Mouse (Mus musculus) liver, embryonic 15.5 days (tissue): Measurements from ENCODE around the gene Kcnk16. TPM values are rescaled to one million over a fixed set of nuclear protein-coding genes. Genes with fewer than 3 reads are reported as not detected.
"Not testable (repeated sequence)": the region's sequence is repeated elsewhere in the genome, so short reads cannot be mapped to it uniquely, and the experiment has no call there.

ENCODE experiments used
- ATAC-seq: fragments of 200-750 bp; cut with Nextera tagmentation; 2 replicates; pipeline ENCODE4 v1.8.0; 2017; ENCODE audit warnings: moderate number of reproducible peaks, mild to moderate bottlenecking, moderate library complexity; ENCODE audit not compliant: insufficient read depth
- H3K27ac ChIP-seq: fragments of 300-500 bp; sonication (generic); replicated peaks from 2 replicates; pipeline ENCODE4 v1.5.1; 2015; ENCODE audit warnings: mild to moderate bottlenecking, inconsistent platforms
- H3K27me3 ChIP-seq: fragments of 300-500 bp; sonication (generic); 2 replicates; pipeline ENCODE4 v1.6.1; 2015; ENCODE audit warnings: mild to moderate bottlenecking, inconsistent platforms
- H3K36me3 ChIP-seq: fragments of 300-500 bp; sonication (generic); replicated peaks from 2 replicates; pipeline ENCODE4 v1.6.1; 2015; ENCODE audit warnings: moderate library complexity, mild to moderate bottlenecking, inconsistent platforms
- H3K4me1 ChIP-seq: fragments of 300-500 bp; sonication (generic); replicated peaks from 2 replicates; pipeline ENCODE4 v1.6.1; 2015; ENCODE audit warnings: inconsistent platforms
- H3K4me2 ChIP-seq: fragments of 300-500 bp; sonication (generic); 2 replicates; pipeline ENCODE4 v1.6.1; 2015; ENCODE audit warnings: moderate library complexity, mild to moderate bottlenecking, inconsistent platforms
- H3K4me3 ChIP-seq: fragments of 300-500 bp; sonication (generic); replicated peaks from 2 replicates; pipeline ENCODE4 v1.5.1; 2015; ENCODE audit warnings: mild to moderate bottlenecking, inconsistent platforms
- H3K9ac ChIP-seq: fragments of 300-500 bp; sonication (generic); 2 replicates; pipeline ENCODE4 v1.6.1; 2015; ENCODE audit warnings: moderate library complexity, mild to moderate bottlenecking, inconsistent platforms
- H3K9me3 ChIP-seq: fragments of 300-500 bp; sonication (generic); replicated peaks from 2 replicates; pipeline ENCODE4 v1.6.1; 2016; ENCODE audit warnings: inconsistent platforms
- WGBS: fragments of 180-500 bp; shearing (Covaris S2); methylation state at CpG from one replicate; pipeline ENCODE4 v1.1.7; 2015; ENCODE audit warnings: mixed read lengths; ENCODE audit not compliant: insufficient replicate concordance; 5-methylcytosine and 5-hydroxymethylcytosine counted together
- polyA plus RNA-seq: library from polyadenylated mRNA; unstranded; fragments of >200 nt; fragmentation: Nextera tagmentation; extraction: Ambion mirVana; gene quantifications from 2 replicates; pipeline ENCODE4 v1.2.1, GENCODE M21; 2015

Kcnk16 gene
- 11.3 and 14.1 TPM in 2 replicates for polyA plus RNA-seq

- Histone ChIP-seq H3K4me3 (peak within 1 kb of the TSS; percentile 14; the same call in 1 of the 2 replicates), H3K4me2 (peak within 1 kb of the TSS; percentile 32), H3K27me3 (no peaks in the 10 kb centered on the region), H3K9me3 (no peaks in the 10 kb centered on the region), H3K4me1 (no peaks in the 10 kb centered on the region), H3K9ac (no peak within 1 kb of the TSS), H3K27ac (0 out of 2 replicates have a peak within 1 kb of the TSS, but pooled peaks have one; percentile 6), H3K36me3 (no peaks in the 10 kb centered on the region)
- ATAC-seq: peak; percentile 81
- 54% methylated on average over 6 of the region's 6 CpGs for WGBS
Measured at GRCm38 (mm10) chr14:20269082-20269809, at the start of gene Kcnk16. Gene Kcnk16, minus strand, starts transcription at chr14:20269199.

- peaks cover 28% of the 10 kb centered on the region for H3K36me3 ChIP-seq
- no peaks in the 10 kb centered on the region for H3K27me3 ChIP-seq
- H3K4me3 ChIP-seq: no peak overlapping the region
- no peaks in the 10 kb centered on the region for H3K9me3 ChIP-seq
- H3K4me1 ChIP-seq: no peaks in the 10 kb centered on the region
- no peak overlapping the region for H3K27ac ChIP-seq
- no peak overlapping the region for H3K4me2 ChIP-seq
- 56% methylated on average over 1 of the region's 1 CpGs for WGBS
- no peak for ATAC-seq
- no peak overlapping the region for H3K9ac ChIP-seq
Measured at GRCm38 (mm10) chr14:20315137-20315536, 46.1 kb upstream of the Kcnk16 start.

GRCm38 (mm10) chr14:20305085-20305484 lies 36.1 kb upstream of the Kcnk16 start:
- H3K4me1 ChIP-seq, H3K27me3 ChIP-seq, ATAC-seq, H3K4me3 ChIP-seq, H3K9me3 ChIP-seq, H3K4me2 ChIP-seq, H3K27ac ChIP-seq, H3K9ac ChIP-seq: not testable (repeated sequence)
- WGBS: 47% methylated on average over 2 of the region's 2 CpGs
- peaks cover 22% of the 10 kb centered on the region for H3K36me3 ChIP-seq

- WGBS: 64% methylated on average over 3 of the region's 3 CpGs
- no peak for ATAC-seq
- Histone ChIP-seq H3K4me2 (no peak overlapping the region), H3K9ac (no peak overlapping the region), H3K4me3 (no peak overlapping the region), H3K4me1 (peaks cover 20% of the 10 kb centered on the region), H3K27me3 (no peaks in the 10 kb centered on the region), H3K27ac (no peak overlapping the region), H3K36me3 (no peaks in the 10 kb centered on the region), H3K9me3 (no peaks in the 10 kb centered on the region)
Measured at GRCm38 (mm10) chr14:20298131-20298530, 29.1 kb upstream of the Kcnk16 start.

DNA sequence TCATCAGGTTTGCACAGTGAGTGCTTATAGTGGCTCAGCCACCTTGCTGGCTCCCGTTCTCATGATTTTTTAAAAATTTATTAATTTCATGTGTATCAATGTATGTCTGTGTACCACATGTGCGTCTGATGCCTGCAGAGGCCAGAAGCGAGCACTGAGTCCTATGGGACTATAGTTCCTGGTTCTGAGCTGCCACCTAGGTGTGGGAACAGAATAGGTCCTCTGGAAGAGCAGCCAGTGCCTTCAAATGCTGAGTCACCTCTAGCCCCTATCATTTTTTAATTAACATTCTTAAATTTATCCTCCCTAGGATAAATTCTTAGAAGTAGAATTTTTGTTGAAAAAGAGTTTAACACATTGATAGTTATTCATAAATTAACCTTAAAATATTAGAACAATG lies 28.6 kb upstream of the Kcnk16 start:
- ATAC-seq: no peak
- Histone ChIP-seq H3K4me1 (peaks cover 20% of the 10 kb centered on the region), H3K4me3 (no peak overlapping the region), H3K9ac (no peak overlapping the region), H3K36me3 (no peaks in the 10 kb centered on the region), H3K27me3 (no peaks in the 10 kb centered on the region), H3K9me3 (no peaks in the 10 kb centered on the region), H3K4me2 (no peak overlapping the region), H3K27ac (no peak overlapping the region)
- WGBS: 58% methylated on average over 3 of the region's 3 CpGs

GRCm38 (mm10) chr14:20294947-20295346 lies 25.9 kb upstream of the Kcnk16 start:
- H3K4me2 ChIP-seq: peak overlapping the region; percentile 75
- H3K4me3 ChIP-seq: peak overlapping the region; percentile 73
- H3K27me3 ChIP-seq: no peaks in the 10 kb centered on the region
- no peaks in the 10 kb centered on the region for H3K36me3 ChIP-seq
- no peak overlapping the region for H3K27ac ChIP-seq
- no peak for ATAC-seq
- peak overlapping the region; percentile 59; the same call in 1 of the 2 replicates for H3K9ac ChIP-seq
- no peaks in the 10 kb centered on the region for H3K9me3 ChIP-seq
- peaks cover 26% of the 10 kb centered on the region for H3K4me1 ChIP-seq
- 39% methylated on average over 8 of the region's 8 CpGs for WGBS

- ATAC-seq: peak; percentile 92
- no peak within 1 kb of the TSS for H3K27ac ChIP-seq
- H3K4me1 ChIP-seq: peaks cover 26% of the 10 kb centered on the region
- peak within 1 kb of the TSS; percentile 75 for H3K4me2 ChIP-seq
- H3K27me3 ChIP-seq: no peaks in the 10 kb centered on the region
- H3K36me3 ChIP-seq: no peaks in the 10 kb centered on the region
- H3K9me3 ChIP-seq: no peaks in the 10 kb centered on the region
- H3K4me3 ChIP-seq: peak within 1 kb of the TSS; percentile 73
- WGBS: 21% methylated on average over 14 of the region's 14 CpGs
- H3K9ac ChIP-seq: peak within 1 kb of the TSS; percentile 59
Measured at GRCm38 (mm10) chr14:20294117-20294892, 25.3 kb upstream of the Kcnk16 start, which contains the start of gene Nudt13. Gene Nudt13, plus strand, starts transcription at chr14:20294697.

GRCm38 (mm10) chr14:20291391-20291790 lies 22.4 kb upstream of the Kcnk16 start:
- Histone ChIP-seq H3K9me3 (no peaks in the 10 kb centered on the region), H3K4me1 (peaks cover 23% of the 10 kb centered on the region), H3K36me3 (no peaks in the 10 kb centered on the region), H3K27me3 (no peaks in the 10 kb centered on the region), H3K4me2 (no peak overlapping the region), H3K4me3 (no peak overlapping the region), H3K9ac (no peak overlapping the region), H3K27ac (no peak overlapping the region)
- 51% methylated on average over 4 of the region's 4 CpGs for WGBS
- no peak for ATAC-seq

DNA sequence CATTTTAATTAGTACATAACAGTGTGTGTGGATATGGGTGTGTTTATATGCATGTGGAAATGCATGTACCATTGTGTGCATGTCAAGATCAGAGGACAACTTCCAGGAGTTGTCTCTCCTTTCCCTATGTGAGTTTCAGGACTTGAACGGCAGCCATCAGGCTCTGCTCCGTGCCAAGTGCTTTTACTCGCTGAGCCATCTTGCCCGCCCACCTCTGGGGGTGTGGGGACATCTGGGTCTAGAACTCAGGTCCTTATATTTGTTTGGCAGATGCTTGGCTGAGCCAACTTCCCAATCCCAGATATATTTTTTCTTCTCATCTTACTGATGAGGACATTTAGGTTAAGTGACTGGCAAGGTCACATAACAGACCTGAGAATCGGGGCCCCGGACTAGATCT lies 578 bp downstream of the Kcnk16 start:
- Histone ChIP-seq H3K27ac (no peak overlapping the region), H3K9ac (no peak overlapping the region), H3K9me3 (no peaks in the 10 kb centered on the region), H3K4me1 (no peaks in the 10 kb centered on the region), H3K36me3 (no peaks in the 10 kb centered on the region), H3K4me2 (peak overlapping the region; percentile 32; the same call in 1 of the 2 replicates), H3K27me3 (no peaks in the 10 kb centered on the region), H3K4me3 (no peak overlapping the region)
- no peak for ATAC-seq
- WGBS: 62% methylated on average over 6 of the region's 6 CpGs

DNA sequence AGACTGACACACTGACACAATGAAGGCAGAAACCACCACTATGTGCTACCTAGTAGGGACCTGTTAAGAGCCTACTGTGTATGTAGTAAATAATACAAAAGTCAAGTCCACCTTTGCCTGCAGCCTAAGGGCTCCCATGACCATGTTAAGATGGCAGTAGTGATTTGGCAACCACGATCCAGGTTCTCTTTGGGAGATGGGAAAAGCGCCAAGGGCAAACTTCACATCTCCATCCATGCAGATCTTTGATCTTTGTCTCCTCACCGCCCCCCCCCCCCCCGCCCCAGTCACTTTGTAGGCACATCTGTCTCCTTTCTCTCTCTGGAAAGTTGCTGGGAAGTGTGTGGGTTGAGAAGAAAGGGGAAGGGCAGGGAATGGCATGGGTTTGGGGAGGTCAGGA lies 6.7 kb downstream of the Kcnk16 start:
- Histone ChIP-seq H3K36me3 (no peaks in the 10 kb centered on the region), H3K27ac (no peak overlapping the region), H3K4me1 (no peaks in the 10 kb centered on the region), H3K9ac (no peak overlapping the region), H3K4me3 (no peak overlapping the region), H3K4me2 (no peak overlapping the region), H3K27me3 (no peaks in the 10 kb centered on the region; the same call in 1 of the 2 replicates), H3K9me3 (no peaks in the 10 kb centered on the region)
- no peak for ATAC-seq
- WGBS: 55% methylated on average over 4 of the region's 4 CpGs
